Mouse (Mus musculus): ENCODE data around the gene Lrrc29.

The Lrrc29 gene

GRCm38 (mm10) chr8:105343791-105344574, 17.9 kb upstream of the Lrrc29 start:
- DNase-seq = no peak

- no peak for DNase-seq
Observed at GRCm38 (mm10) chr8:105342768-105343167, 16.7 kb upstream of the Lrrc29 start.

DNA sequence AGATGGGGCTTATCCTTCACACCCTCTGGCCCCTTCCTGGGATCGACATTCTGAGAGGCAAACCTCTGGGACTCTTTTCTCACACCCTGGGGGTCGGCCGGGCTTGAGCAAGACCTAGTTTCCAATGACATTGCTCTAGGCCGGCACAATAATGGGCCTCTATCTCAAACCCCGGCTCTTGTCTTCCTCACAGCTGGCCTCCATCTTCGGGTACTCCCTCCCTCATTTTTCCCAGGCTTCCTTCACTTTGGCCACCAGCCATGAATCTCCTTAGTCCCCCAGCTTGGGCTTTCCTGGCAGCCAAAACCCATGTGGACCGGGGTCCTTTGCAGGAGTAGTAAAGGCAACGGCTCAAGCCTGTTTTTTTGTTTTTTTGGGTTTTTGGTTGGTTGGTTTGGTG, 15.3 kb upstream of the Lrrc29 start:
- DNase-seq = no peak

- DNase-seq = no peak
Observed at GRCm38 (mm10) chr8:105339886-105340635, 14.0 kb upstream of the Lrrc29 start.

DNA sequence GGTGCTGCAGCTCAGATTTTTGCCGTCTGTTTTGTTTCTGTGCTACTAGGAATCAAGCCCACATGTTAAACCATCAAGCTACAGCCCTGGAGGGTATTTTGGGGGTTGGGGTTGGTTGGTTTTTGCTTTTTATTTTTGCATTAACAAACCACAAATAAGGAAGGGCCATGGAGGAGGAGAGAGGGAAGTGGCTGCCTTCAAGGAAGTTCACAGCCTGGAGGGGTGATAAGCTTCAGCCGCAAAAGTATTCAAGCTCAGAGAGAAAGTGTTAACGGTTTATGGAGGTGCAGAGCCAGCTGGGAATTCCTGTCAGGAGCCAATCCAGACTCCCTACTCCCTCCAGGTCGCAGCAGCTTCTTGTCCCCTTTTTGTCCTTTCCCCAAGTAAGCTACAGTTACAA, 12.9 kb upstream of the Lrrc29 start:
- DNase-seq = no peak

DNA sequence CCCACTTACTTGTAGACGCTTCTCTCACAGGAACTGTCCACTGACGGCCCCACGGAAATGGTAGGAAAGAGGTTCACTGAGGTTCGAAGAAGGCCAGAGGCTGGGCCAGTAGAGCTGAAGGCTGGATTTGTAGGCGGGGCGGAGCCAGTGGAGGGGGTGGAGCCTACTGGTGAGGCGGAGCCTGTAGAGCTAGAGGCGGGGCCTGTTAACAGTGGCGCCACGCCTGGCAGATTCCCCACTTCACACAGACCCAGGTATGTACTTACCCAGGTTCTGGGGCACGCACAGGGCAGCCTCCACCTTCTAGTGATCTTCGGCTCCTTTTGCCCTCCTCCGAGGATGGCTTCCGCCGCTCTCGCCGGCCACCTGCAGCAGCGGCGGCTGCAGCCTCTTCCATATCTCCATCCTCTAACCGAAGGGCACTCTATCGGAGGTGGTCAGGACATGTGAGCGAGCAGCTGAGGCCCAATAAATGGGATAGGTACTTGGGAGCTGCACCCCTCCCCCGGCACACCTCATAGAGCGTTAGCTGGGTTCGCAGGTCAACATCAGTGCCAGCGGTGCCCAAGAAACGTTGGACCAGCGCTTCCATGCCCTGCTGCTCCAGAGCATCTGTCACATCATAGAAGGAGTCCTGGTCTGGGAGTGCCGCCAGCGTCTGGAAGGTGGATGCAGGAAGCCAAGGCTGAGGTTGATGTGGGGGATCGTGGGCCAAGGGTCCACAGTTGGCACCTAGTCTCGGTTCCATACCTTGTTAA, 10.5 kb upstream of the Lrrc29 start:
- peak; percentile 38 for DNase-seq

DNA sequence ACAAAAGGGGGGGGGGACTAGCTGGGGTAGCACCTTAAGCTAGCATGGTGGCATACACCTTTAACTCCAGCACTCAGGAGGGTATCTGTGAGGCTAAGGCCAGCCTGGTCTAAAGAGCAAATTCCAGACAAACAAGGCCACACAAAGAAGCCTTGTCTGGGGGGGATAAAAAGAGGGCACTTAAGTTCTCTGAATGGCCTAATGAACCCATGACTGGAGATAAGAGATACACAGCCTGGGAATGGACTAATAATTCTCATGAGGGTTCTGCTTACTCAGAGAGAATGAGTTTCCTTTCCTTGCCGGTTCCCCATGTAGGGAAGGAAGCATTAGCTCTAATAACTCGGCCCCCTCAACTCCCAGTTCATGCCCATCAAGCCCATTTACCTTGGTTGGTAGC, 6.4 kb upstream of the Lrrc29 start:
- DNase-seq = no peak

DNA sequence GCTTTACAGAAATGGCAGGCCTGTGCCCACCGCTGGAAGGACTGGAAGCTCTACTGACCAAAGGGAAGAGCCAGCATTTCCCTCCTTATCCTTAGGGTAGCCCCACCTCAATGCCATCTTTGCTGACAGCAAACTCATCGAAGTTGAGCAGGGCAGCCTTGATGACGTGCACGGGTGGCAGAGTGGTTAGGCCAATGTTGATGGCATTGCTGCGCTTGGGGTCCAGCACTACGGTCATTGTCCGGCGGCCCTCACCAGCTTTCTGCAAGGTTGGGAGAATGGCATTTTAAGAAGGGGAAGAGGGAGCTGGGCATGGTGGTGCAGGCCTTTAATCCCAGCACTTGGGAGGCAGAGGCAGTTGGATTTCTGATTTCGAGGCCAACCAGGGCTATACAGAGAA, 5.9 kb upstream of the Lrrc29 start:
- no peak for DNase-seq

- DNase-seq = no peak
Observed at GRCm38 (mm10) chr8:105331469-105331868, 5.4 kb upstream of the Lrrc29 start.

- DNase-seq = no peak
Observed at GRCm38 (mm10) chr8:105330325-105330724, 4.2 kb upstream of the Lrrc29 start.

- DNase-seq = no peak
Observed at GRCm38 (mm10) chr8:105326968-105327367, 890 bp upstream of the Lrrc29 start.

GRCm38 (mm10) chr8:105325641-105326093, 411 bp downstream of the Lrrc29 start:
- peak; percentile 55 for DNase-seq

DNA sequence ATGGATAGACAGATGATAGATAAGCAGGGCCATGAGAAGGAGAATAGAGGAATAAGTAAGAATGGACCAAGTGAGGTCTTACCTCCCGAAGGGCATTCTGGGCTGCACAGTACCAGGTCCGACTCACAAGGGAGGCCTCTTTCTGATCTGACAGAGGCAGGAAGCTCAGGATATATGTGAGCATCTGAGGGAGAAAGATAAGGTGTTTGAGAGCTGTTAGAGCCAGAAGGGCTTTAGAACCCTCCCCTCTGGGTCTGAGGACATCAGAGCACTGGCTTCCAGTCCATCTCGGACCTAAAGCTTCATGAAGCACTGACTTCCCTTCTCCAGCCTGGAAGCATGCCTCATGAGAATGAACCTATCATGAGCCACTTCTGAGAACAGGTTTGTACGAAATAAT, 2.9 kb downstream of the Lrrc29 start:
- DNase-seq = no peak

DNA sequence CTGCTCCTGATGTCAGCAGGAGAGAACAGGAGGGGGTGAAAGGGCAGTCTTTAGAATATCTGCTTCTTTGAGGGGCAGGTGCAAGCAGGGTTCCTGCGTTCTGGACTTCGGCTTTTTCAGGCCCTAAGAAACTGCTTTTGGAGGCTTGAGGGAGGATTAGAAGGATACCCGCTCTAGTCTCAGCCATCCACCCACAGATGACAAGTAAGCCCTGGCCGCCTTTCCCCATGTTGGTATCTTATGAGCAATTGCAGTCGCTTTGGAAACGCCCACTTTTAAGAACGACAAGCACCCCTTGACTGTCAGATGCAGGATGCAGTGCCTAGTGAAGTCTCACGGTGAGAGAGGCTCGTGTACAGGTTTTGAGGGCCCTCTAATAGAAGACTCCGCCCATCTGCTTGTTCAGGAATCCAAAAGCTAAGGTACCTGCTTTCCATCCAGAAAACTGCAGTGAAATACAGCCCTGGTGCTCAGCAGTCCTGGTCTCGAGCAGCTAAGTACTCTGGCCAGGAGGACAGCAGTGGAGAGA, 7.4 kb downstream of the Lrrc29 start:
- DNase-seq = no peak

DNA sequence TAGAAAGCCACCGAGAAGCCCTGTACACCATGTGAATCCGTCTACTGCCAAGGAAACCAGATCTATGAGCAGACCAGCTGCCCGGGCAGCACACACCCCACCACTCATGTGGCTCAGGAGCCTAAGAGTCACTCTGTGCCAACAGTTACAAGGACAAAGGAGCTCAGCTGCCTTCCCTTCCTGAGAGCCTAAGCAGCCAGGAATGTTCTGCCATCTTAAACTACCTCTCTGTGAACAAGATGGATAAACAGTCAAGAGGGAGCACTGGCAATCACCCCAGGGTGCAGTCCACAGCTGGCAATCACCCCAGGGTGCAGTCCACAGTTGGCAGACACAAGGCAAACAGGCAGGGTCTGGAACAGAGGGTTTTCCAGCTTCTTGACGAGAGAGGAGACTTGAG, 8.1 kb downstream of the Lrrc29 start:
- DNase-seq = no peak

- no peak for DNase-seq
Observed at GRCm38 (mm10) chr8:105315073-105315769, 10.9 kb downstream of the Lrrc29 start.

DNA sequence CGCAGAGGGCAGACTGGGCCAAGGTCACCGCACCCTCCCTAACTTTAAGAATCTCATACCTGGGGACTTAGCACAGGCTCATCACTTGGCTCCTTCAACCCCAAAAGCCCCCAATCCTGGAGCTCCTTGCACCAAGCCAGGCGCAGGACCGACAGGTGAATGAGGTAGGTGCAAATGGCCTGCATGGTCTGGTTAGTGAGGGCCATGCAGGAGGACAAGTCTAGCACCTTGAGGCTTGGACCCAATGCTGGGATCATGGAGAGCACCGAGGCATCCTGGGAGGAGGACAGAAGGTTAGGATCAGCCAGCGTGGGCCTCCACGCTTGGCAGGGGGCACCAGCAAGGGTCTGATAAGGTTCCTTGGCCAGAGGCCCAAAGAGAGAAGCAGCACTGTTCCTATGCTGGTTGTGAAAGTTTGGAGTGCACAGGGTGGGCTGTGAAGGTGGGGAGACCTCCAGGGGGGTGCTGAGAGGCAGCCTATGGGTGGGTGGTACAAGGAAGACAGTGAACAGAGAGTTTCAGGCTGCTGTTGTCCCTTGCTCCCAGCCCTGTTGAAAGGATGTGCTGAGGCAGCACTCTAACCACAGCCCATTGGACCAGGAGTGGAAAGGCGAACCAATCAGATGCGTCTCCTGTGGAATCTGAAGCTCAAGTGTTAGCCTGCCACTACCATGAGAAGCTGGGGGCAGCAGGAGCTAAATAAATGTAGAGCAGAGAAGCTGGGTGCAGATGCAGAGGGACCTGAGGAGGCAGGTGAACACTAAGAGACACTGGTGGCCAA, 12.3 kb downstream of the Lrrc29 start:
- DNase-seq = no peak

- DNase-seq = no peak
Observed at GRCm38 (mm10) chr8:105312891-105313481, 13.1 kb downstream of the Lrrc29 start.

- DNase-seq = no peak
Observed at GRCm38 (mm10) chr8:105311718-105312117, 14.4 kb downstream of the Lrrc29 start.

DNA sequence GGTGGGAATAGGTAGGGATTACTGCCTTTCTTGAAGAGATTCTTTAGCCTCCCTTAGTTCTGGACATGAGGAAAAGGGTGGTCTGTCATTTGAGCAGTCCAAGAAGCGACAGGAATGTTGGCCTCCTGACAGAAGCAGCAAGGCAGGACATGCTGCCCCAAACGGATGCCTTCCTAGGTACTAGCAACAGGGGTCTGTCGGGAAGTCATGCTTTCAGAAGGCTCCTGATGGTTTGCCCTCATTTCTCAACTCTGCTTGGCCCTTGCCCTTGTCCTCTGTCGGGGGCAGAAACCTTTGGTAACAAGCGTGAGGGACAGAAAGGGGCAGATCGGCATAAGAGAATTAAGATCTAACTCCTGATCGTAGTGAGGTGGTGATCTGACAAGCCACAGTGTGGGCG, 16.0 kb downstream of the Lrrc29 start:
- no peak for DNase-seq

DNA sequence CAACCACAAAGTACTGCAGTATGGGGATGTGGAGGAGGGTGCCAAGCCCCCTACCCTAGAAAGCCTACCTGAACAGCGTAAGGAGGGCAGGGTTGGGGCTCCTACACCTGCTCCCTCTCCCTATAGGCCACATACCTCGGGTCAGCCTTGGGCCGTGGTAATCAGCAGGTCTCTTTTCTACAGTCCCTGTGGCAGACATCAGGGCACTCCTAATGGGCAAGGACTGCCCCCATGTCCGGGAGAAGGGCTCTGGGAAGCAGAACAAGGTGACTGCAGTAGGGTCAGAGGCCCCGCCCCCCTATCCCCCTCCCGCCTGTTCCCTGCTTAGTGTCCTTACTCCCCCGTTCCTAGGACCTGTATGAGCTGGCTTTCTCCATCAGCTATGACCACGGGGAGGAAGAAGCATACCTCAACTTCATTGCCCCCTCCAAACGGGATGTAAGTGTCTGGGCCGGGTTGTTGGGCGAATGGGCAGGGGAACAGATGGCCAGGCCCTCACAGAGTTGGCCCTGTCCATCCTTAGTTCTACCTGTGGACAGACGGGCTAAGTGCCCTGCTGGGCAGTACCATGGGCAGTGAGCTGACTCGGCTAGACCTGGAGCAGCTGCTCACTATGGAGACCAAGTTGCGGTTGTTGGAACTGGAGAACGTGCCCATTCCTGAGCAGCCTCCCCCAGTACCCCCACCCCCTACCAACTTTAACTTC, 16.8 kb downstream of the Lrrc29 start:
- DNase-seq = no peak

Data from thymus, postnatal 4 days (tissue).